Mouse (Mus musculus) heart, adult 18-20 months (tissue): ENCODE results near the gene Rnf216. TPM values are rescaled to one million over a fixed set of nuclear protein-coding genes. Genes with fewer than 3 reads are reported as not detected.

ENCODE experiments used
- DNase-seq, 2 experiments: peaks; one replicate each; pipeline ENCODE4 v3.0.0; 2021 to 2022; ENCODE audit warnings: mixed read lengths in 1 of 2
- total RNA-seq, 2 experiments: library from RNA; stranded (reverse); gene quantifications; 2 replicates each; pipeline ENCODE4 v1.2.3; 2021

The Rnf216 gene
- total RNA-seq, 2 experiments from 2014 or later: 23.3 to 25.7 TPM

GRCm38 (mm10) chr5:143009383-143009782 is 103.4 kb downstream of the Rnf216 start:
- no peak for DNase-seq

DNA sequence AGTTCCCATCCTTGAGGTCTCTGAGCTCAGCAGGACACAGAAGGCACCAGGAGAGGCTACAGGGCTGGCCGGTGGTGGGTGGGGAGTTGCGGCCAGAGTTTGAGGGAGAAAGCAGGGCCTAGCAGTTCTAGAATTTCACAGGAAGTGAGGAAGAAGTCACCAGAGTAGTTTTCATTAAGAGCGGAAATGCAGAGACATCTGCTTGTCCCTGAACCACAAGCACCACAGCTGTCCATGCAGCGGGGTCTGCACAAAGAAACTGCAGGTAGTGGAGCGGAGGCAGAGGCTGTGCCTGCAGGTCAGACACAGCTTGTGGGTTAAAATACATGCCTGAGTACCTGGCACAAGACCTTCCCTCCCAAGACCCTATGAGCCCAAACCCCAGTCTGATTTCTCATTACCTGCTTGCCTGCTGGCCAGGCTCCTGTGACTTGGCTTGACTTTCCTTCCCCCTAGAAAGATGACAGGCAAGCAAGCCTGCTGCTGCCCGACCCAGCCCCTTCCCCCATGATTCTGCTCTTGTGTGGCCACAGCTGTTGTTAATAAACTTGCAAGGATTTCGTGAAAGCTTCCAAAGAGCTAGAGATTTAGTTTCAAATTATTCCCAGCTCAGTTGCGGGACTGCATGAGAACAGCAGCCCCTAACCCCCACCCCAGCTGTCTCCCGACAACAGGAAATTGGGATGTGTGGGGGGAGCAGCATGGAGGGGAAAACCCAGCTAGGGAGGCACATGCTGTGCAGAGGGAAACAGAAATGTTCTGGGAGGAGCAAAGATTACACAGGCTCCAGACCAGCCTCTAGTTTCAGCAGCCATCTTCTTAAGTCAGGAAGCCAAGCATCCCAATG is 111.9 kb downstream of the Rnf216 start:
- peak; percentile 25 to 51 for DNase-seq

- no peak for DNase-seq
These were observed 112.7 kb downstream of the Rnf216 start for GRCm38 (mm10) chr5:143000091-143000490.

DNA sequence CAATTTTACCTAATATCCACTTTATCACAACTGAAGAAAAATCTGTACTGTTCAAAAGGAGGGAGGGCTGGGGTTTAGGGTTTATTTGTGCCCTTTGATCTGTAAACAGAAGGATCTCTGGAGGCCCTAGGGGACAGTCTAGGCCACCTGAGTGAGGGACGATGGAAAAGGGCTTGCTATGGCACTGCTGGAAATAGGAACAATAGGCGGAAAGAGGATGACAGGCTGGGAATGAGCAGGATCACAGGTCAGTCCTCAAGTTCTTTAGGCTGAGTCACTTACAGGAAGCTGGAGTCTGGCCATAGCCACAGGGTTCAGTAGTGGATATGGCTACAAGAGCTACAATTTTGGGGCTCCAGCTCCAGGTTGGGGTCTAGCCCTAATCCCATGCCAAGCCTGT is 114.6 kb downstream of the Rnf216 start:
- DNase-seq: peak; percentile 26 to 60

DNA sequence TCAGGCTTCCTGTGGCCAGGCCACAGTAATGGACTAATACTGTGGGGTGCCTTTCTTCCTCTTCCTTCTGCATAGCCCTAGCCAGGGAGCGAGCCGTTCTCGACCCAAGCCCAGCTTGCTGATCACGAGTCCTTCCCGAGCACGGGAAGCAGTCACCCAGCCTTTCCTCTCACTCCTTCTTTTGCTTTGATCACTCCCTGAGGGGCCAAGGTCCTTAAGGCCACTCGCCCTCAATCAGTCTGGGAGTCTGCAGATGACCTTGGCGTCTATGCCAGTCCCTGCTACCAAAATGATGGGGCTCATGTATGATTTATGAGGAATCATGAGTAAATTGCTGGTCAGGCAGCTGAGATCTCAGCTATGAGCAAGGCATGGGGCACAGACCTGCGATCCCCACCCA is 115.3 kb downstream of the Rnf216 start:
- DNase-seq: no peak

DNA sequence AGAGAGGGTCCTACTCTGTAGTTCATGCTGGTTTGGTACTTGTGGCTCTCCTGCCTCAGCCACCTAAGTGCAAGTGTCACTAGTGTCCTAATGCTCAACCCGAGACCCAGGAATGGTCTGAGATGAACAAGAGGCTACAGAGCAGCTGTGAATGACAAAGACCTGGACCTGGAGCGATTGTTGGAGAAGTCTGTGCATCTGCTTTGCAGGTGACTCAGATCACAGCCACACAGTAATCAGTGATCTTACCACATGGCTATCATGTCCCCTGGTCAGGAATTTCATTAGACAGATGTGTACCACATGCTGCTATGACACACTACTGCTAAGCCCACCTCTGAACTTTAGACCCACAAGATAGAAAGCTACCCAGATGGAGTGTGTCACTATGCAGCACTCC is 118.0 kb downstream of the Rnf216 start:
- no peak for DNase-seq

DNA sequence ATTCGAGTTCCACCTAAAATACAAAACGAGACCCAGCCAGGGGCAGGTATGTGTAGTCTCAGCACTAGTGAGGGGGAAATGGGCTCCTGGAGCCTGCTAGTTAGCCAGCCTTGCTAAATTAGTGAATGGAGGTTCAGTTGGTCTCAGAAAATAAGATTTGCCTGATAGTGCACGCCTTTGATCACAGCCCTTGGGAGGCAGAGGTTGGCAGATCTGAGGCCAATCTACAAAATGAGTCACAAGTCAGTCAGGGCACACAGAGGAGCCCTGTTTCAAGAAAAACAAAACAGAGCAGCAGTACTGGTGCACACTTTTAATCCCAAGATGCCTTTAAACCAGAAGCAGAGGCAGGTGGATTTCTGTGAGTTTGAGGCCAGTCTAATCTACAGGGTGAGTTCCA is 123.6 kb downstream of the Rnf216 start:
- DNase-seq: no peak

DNA sequence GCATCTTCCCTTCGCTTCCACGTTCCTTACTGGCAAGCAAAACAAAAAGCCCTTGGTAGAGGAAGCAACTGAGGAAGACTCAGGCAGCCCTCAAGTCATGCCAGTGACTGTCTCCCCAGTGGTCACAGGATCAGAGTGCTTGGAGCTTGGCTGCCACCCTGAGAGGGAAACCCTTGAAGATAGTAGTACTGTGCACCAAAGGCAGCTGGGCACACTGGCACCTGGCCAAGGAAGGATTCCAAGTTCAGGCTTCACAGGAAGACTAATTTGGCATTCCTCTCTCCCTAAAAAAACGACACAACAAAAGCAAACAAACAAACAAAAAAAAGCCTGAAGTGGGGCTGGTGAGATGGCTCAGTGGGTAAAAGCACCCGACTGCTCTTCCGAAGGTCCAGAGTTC is 124.3 kb downstream of the Rnf216 start:
- no peak for DNase-seq

DNA sequence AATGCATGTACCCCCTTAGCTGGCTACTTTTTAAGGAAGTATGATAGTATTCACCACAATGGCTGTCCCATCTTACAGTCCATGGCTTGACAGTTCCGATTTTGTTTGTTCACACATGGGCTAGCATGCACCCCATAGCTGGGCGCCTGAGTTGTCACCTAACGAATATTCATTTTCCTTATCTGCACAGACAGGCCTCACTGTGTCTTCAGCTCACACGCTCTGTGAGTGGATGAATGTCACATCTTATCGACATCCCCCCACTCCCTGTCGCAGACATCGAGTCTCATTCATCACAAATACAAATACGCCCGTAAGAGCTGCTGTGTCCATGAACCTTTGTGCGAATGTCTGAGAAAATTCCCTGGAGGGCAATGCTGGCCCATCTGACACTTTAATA is 128.5 kb downstream of the Rnf216 start:
- DNase-seq: no peak

DNA sequence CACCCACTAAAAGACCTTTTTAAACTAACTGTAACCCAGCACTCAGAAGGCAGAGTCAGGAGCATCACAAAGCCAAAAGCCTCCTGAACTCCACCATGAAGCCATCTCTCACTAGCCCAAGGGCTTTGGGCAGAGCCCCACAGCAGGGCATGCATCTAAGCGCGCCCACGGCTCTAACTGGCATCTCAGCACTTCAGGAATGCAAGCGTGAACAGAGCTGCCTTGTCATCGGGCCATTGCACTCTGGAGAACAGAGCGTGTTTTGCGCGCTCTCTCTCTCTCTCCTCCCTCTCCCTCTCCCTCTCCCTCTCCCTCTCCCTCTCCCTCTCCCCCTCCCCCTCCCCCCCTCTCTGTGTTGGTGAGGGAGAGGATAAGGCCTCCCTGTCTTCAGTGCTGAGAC is 129.6 kb downstream of the Rnf216 start:
- no peak for DNase-seq

DNA sequence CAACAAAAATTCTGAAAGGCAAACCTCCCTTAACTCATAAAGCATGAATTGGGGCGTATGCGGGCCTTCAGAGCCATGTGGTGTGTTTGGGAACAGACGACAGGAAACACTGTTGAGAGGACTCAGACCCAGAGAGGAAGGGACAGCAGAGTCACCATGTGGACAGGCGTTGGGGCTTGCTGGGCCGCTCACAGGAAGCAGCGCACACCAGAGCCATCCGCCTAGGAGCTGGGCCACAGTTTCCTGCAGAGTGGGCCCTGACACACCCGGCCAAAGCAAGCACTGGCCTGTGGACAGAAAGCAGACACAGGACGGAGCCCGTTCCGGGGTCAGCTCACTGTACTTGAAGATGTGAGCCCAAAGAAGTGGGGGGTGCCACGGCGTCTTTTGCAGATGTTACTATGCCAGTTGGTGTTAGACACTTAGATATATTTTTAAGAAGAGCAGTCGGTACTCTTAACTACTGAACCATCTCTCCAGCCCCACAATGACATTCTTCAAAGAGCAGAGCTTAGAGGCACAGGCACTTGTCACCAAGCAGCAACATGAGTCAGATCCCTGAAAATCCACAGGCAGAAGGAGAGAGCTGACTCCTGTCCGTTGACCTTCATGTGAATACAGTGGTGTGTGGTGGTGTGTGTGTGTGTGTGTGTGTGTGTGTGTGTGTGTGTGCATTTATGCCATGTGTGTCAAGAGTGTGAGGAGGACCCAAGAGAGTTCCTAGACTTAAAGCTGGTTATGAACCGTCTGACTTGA is 130.6 kb downstream of the Rnf216 start:
- peak; percentile 24 to 68 for DNase-seq

GRCm38 (mm10) chr5:142976516-142976915 is 136.3 kb downstream of the Rnf216 start:
- DNase-seq: peak; percentile 45 to 49

GRCm38 (mm10) chr5:142974598-142975121 is 138.1 kb downstream of the Rnf216 start:
- peak; percentile 24 to 30 for DNase-seq

GRCm38 (mm10) chr5:142973971-142974370 is 138.8 kb downstream of the Rnf216 start:
- no peak for DNase-seq

DNA sequence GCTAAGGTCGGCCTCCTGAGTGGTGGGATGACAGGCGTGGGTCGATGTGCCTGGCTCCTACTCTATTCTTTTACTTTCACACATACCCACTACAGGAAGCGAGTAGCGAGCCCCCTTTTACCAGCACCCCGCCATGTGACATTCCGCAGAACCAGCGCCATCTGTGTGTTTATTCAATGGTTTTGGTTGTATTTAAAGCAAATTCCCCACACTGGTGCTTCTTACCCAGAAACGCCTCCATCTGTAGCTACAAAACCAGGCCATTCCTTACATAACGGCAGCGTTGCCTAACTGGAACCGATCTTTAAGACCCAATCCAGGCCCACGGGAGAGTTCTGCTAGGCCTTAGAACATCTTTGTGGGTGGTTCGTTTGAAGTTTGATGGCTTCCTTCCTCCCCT is 144.4 kb downstream of the Rnf216 start:
- DNase-seq: no peak

GRCm38 (mm10) chr5:142964650-142965049 is 148.1 kb downstream of the Rnf216 start:
- DNase-seq: no peak

DNA sequence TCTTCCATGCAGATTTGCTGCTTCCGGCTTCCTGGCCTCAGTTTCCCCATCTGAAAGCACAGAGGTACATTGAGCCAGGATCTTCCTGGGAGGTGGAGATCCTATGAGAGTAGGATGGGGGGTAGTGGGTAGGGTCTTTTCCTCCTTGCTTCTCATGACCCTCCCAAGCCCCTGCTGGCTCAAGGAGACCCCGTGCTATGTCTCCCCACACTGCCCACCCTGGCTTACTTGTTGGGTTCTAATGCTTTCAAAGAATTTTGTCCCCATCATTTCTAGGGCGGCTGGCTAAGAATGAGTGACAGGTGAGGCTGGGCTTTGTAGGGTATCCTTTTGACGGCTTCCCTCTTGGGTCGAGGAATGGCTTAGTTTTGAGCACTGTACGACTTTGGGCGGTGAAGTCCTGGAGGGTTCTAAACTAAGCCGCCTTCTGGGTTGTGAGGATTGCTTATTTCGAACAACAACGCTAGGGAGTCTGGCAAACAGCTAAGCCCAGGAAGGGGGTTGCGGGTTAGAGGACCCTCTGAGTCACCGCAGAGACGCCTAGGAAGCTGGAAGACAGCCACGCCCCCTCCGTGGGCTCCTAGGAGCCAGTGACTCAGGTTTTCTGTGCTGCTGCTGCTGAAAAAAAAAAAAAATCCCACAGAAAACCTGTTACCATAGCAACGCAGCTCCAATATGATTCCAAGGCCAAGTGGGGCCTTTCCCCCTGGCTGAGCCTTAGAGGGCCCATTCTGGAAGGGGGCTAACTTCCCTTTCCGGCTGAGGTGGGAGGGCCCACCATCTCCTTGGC is 148.9 kb downstream of the Rnf216 start:
- no peak for DNase-seq

DNA sequence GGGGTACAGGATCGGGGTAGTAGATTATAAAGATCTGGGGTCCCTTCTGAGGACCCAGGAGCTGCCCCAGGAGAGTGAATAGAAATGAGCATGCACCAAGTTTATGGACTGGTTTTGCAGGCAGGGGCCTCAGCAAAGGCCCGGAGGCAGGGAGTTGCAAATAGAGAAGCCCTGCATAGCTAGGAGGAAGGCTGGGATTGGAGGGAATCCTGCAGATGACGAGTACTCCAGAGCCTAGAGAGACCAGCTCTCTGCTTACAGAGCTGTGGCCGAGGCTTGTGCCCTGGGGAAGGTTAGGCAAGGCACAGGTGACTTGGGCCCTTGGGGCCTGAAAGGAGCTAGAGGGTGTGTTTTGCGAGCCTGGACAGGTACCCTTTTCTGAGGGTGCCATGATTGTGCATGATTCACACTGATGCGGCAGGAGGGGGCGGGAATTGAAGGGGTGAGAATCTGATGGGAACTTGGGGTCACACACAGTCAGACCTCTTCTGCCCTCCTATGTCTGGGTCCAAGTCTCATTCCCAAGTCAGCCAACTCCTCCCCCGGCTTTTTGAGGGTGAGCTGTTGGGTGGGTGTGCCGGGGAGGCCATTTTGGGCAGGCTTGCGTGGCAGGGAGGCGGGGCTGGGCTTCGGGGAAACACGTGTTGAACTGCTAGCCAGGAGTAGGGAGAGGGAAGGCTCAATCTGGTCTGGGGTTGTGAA is 149.6 kb downstream of the Rnf216 start:
- DNase-seq: peak; percentile 56 to 58

DNA sequence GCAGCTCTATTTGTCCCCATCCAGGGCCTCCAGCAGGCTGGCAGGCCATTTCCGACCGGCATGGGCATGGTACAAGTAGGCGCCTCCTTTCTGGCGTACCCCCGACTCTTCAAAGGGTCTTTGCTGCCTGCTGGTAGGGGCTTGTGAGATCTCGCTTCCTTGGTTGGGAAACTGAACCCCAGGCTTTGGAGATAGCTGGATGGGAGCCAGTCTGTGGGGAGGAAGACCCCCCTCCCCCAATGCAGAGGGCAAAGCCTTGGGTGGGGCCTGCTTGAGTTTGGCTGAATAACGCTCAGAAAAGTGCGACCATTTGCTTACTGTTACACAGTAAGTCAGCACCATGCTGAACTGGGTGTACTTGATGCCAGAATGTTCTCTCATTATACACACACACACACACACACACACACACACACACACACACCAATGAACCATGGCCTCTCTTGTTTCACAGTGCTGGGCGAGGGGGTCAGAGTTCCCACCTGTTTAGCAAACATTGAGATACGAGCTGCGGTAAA is 150.3 kb downstream of the Rnf216 start:
- DNase-seq: peak in 1 of 2 experiments; percentile 38

GRCm38 (mm10) chr5:142961881-142962443 is 150.8 kb downstream of the Rnf216 start:
- peak; percentile 85 to 93 for DNase-seq

GRCm38 (mm10) chr5:142961398-142961880 is 151.4 kb downstream of the Rnf216 start:
- DNase-seq: peak; percentile 7 to 44
